Mouse (Mus musculus): ENCODE measurements around the gene Pprc1. TPM values are rescaled to one million over a fixed set of nuclear protein-coding genes. Genes with fewer than 3 reads are reported as not detected.

The Pprc1 gene
- polyA plus RNA-seq, 1 experiment from 2014 or later, result 21.8 TPM

- Histone ChIP-seq H3K9ac (replicated peaks) (peak overlapping the region; percentile 99), H3K36me3 (no peaks in the 10 kb centered on the region), H3K27me3 (no peaks in the 10 kb centered on the region), H3K9me3 (no peaks in the 10 kb centered on the region), H3K27ac (peak overlapping the region; percentile 98), H3K4me1 (replicated peaks) (peaks cover 50% of the 10 kb centered on the region), H3K4me3 (replicated peaks) (peak overlapping the region; percentile 97), H3K4me2 (replicated peaks) (peak overlapping the region; percentile 100)
- 0% methylated on average over 7 of the region's 7 CpGs for WGBS
- ATAC-seq, result peak; percentile 18
Measured at GRCm38 (mm10) chr19:46045696-46046311, 1.1 kb downstream of the Pprc1 start.

- H3K27ac ChIP-seq, result peak overlapping the region; percentile 98
- no peaks in the 10 kb centered on the region for H3K36me3 ChIP-seq
- no peak for ATAC-seq
- peak overlapping the region; percentile 100; the same call in 1 of the 2 replicates for H3K4me2 ChIP-seq (replicated peaks)
- no peak overlapping the region for H3K4me3 ChIP-seq (replicated peaks)
- 5% methylated on average over 10 of the region's 10 CpGs for WGBS
- no peak overlapping the region for H3K9ac ChIP-seq (replicated peaks)
- H3K27me3 ChIP-seq, result no peaks in the 10 kb centered on the region
- peaks cover 42% of the 10 kb centered on the region for H3K4me1 ChIP-seq (replicated peaks)
- H3K9me3 ChIP-seq, result no peaks in the 10 kb centered on the region
Measured at GRCm38 (mm10) chr19:46046621-46047025, 1.9 kb downstream of the Pprc1 start.

GRCm38 (mm10) chr19:46047426-46047825, 2.7 kb downstream of the Pprc1 start:
- peak overlapping the region; percentile 98; the same call in 1 of the 2 replicates for H3K27ac ChIP-seq
- H3K4me2 ChIP-seq (replicated peaks), result no peak overlapping the region
- no peaks in the 10 kb centered on the region for H3K36me3 ChIP-seq
- H3K27me3 ChIP-seq, result no peaks in the 10 kb centered on the region
- no peak overlapping the region for H3K4me3 ChIP-seq (replicated peaks)
- no peak for ATAC-seq
- no peaks in the 10 kb centered on the region for H3K9me3 ChIP-seq
- no peak overlapping the region for H3K9ac ChIP-seq (replicated peaks)
- H3K4me1 ChIP-seq (replicated peaks), result peaks cover 34% of the 10 kb centered on the region
- 69% methylated on average over 2 of the region's 2 CpGs for WGBS

GRCm38 (mm10) chr19:46049129-46049528, 4.4 kb downstream of the Pprc1 start:
- 71% methylated on average over 4 of the region's 4 CpGs for WGBS
- no peak for ATAC-seq
- H3K4me1 ChIP-seq (replicated peaks), result peaks cover 17% of the 10 kb centered on the region
- H3K36me3 ChIP-seq, result no peaks in the 10 kb centered on the region
- no peak overlapping the region for H3K4me3 ChIP-seq (replicated peaks)
- H3K9me3 ChIP-seq, result no peaks in the 10 kb centered on the region
- H3K4me2 ChIP-seq (replicated peaks), result no peak overlapping the region
- no peak overlapping the region for H3K27ac ChIP-seq
- H3K27me3 ChIP-seq, result no peaks in the 10 kb centered on the region
- no peak overlapping the region for H3K9ac ChIP-seq (replicated peaks)

- Histone ChIP-seq H3K4me1 (replicated peaks) (peaks cover 14% of the 10 kb centered on the region), H3K9ac (replicated peaks) (no peak overlapping the region), H3K4me2 (replicated peaks) (no peak overlapping the region), H3K4me3 (replicated peaks) (no peak overlapping the region), H3K36me3 (no peaks in the 10 kb centered on the region), H3K27me3 (no peaks in the 10 kb centered on the region), H3K9me3 (no peaks in the 10 kb centered on the region), H3K27ac (no peak overlapping the region)
- no peak for ATAC-seq
- 82% methylated on average over 2 of the region's 2 CpGs for WGBS
Measured at GRCm38 (mm10) chr19:46050462-46050861, 5.8 kb downstream of the Pprc1 start.

- under 1% methylated on average over 11 of the region's 11 CpGs for WGBS
Measured at GRCm38 (mm10) chr19:46055752-46056387, 11.2 kb downstream of the Pprc1 start.

GRCm38 (mm10) chr19:46056388-46056946, 11.8 kb downstream of the Pprc1 start:
- peak; percentile 98 for ATAC-seq
- under 1% methylated on average over 52 of the region's 52 CpGs for WGBS
- Histone ChIP-seq H3K4me1 (replicated peaks) (peaks cover 16% of the 10 kb centered on the region), H3K27me3 (no peaks in the 10 kb centered on the region), H3K27ac (peak overlapping the region; percentile 84), H3K4me3 (replicated peaks) (peak overlapping the region; percentile 67), H3K4me2 (replicated peaks) (peak overlapping the region; percentile 93), H3K36me3 (peaks cover 5% of the 10 kb centered on the region; the same call in 1 of the 2 replicates), H3K9me3 (no peaks in the 10 kb centered on the region), H3K9ac (replicated peaks) (peak overlapping the region; percentile 71)

More at GRCm38 (mm10) chr19:46055752-46056387, 11.2 kb downstream of the Pprc1 start:
- Histone ChIP-seq H3K27me3 (no peaks in the 10 kb centered on the region), H3K4me2 (replicated peaks) (peak overlapping the region; percentile 93), H3K9me3 (no peaks in the 10 kb centered on the region), H3K4me1 (replicated peaks) (peaks cover 16% of the 10 kb centered on the region), H3K9ac (replicated peaks) (0 out of 2 replicates have a peak overlapping the region, but pooled peaks have one; percentile 28), H3K4me3 (replicated peaks) (peak overlapping the region; percentile 67), H3K36me3 (no peaks in the 10 kb centered on the region), H3K27ac (peak overlapping the region; percentile 2; the same call in 1 of the 2 replicates)
- ATAC-seq, result peak; percentile 81

- Histone ChIP-seq H3K36me3 (peaks cover 11% of the 10 kb centered on the region), H3K9me3 (no peaks in the 10 kb centered on the region), H3K9ac (replicated peaks) (peak overlapping the region; percentile 71), H3K4me3 (replicated peaks) (peak overlapping the region; percentile 67), H3K27ac (peak overlapping the region; percentile 84), H3K4me1 (replicated peaks) (peaks cover 16% of the 10 kb centered on the region), H3K27me3 (no peaks in the 10 kb centered on the region), H3K4me2 (replicated peaks) (peak overlapping the region; percentile 93)
- ATAC-seq, result peak; percentile 72
- 1% methylated on average over 40 of the region's 42 CpGs for WGBS
Measured at GRCm38 (mm10) chr19:46056947-46057607, 12.4 kb downstream of the Pprc1 start.

GRCm38 (mm10) chr19:46058466-46058865, 13.8 kb downstream of the Pprc1 start:
- Histone ChIP-seq H3K27ac (no peak overlapping the region), H3K9ac (replicated peaks) (no peak overlapping the region), H3K9me3 (no peaks in the 10 kb centered on the region), H3K4me1 (replicated peaks) (peaks cover 16% of the 10 kb centered on the region), H3K36me3 (peaks cover 25% of the 10 kb centered on the region), H3K27me3 (no peaks in the 10 kb centered on the region), H3K4me2 (replicated peaks) (no peak overlapping the region), H3K4me3 (replicated peaks) (no peak overlapping the region)
- WGBS, result 90% methylated on average over 7 of the region's 7 CpGs
- ATAC-seq, result no peak

- ATAC-seq, result no peak
- 92% methylated on average over 6 of the region's 6 CpGs for WGBS
- peaks cover 14% of the 10 kb centered on the region for H3K4me1 ChIP-seq (replicated peaks)
- peaks cover 49% of the 10 kb centered on the region for H3K36me3 ChIP-seq
- no peak overlapping the region for H3K4me2 ChIP-seq (replicated peaks)
- H3K9ac ChIP-seq (replicated peaks), result no peak overlapping the region
- no peaks in the 10 kb centered on the region for H3K27me3 ChIP-seq
- H3K4me3 ChIP-seq (replicated peaks), result no peak overlapping the region
- H3K27ac ChIP-seq, result no peak overlapping the region
- H3K9me3 ChIP-seq, result no peaks in the 10 kb centered on the region
Measured at GRCm38 (mm10) chr19:46060845-46061244, 16.2 kb downstream of the Pprc1 start.

- 79% methylated on average over 10 of the region's 10 CpGs for WGBS
- peaks cover 93% of the 10 kb centered on the region for H3K36me3 ChIP-seq
- no peaks in the 10 kb centered on the region for H3K4me1 ChIP-seq (replicated peaks)
- no peak overlapping the region for H3K9ac ChIP-seq (replicated peaks)
- H3K4me3 ChIP-seq (replicated peaks), result no peak overlapping the region
- no peak overlapping the region for H3K27ac ChIP-seq
- no peaks in the 10 kb centered on the region for H3K9me3 ChIP-seq
- no peak overlapping the region for H3K4me2 ChIP-seq (replicated peaks)
- no peak for ATAC-seq
- no peaks in the 10 kb centered on the region for H3K27me3 ChIP-seq
Measured at GRCm38 (mm10) chr19:46068054-46068453, 23.4 kb downstream of the Pprc1 start.

GRCm38 (mm10) chr19:46073285-46073684, 28.6 kb downstream of the Pprc1 start:
- Histone ChIP-seq H3K27ac (no peak overlapping the region), H3K4me1 (replicated peaks) (peaks cover 23% of the 10 kb centered on the region), H3K9ac (replicated peaks) (no peak overlapping the region), H3K4me3 (replicated peaks) (no peak overlapping the region), H3K4me2 (replicated peaks) (no peak overlapping the region), H3K9me3 (no peaks in the 10 kb centered on the region), H3K27me3 (no peaks in the 10 kb centered on the region), H3K36me3 (peaks cover 53% of the 10 kb centered on the region)
- ATAC-seq, result no peak
- 85% methylated on average over 7 of the region's 7 CpGs for WGBS

Data from midbrain, embryonic 13.5 days (tissue).